15 mouse cellular contexts compared by ENCODE assay signal in the genomic region with DNA sequence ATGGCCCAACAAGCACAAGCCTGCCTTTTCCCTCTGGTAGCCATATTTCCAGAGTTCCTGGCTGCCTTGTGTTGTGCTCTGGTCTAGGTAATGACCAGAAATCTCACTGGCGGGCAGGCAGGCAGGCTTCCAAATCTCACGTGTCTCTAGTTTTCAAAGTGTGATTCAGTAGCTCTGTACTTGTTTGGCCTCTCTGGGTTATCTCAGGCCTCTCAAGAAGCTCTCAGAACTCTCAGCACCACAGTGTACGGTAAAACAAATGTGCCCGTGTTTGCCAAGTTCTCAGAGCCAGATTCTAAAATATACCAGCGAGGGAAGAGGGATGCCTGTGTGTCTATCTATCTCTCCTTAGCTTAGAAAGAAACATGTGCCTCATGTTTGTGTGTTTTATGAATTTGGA. TPM values are rescaled to one million over a fixed set of nuclear protein-coding genes. Genes with fewer than 3 reads are reported as not detected.
DNase-seq lines count a peak whose midpoint lies in the region; ATAC-seq and TF ChIP-seq lines count a peak whose summit lies in the region.
"Had no signal": no experiment of that assay in that cellular context is flagged by ENCODE, and none has a peak within 500 bp of the region (broad histone marks: within the 10 kb centered on the region; RNA-seq: fewer than 3 reads in every experiment).

No protein-coding gene starts in this region.

- 37% methylated on average over 5 of the region's 5 CpGs for WGBS in heart, embryonic 11.5 days (ENCODE audit: insufficient replicate concordance)
- 20% methylated on average over 5 of the region's 5 CpGs for WGBS in heart, postnatal 0 days
- 29% methylated on average over 5 of the region's 5 CpGs for WGBS in lung, embryonic 16.5 days
- 82% methylated on average over 5 of the region's 5 CpGs for WGBS in midbrain, postnatal 0 days

- no peaks in the 10 kb centered on the region for H3K9me3 ChIP-seq in heart, embryonic 11.5 days (replicated peaks; ENCODE audit: control insufficient read depth, low read length)
- no peaks in the 10 kb centered on the region for H3K9me3 ChIP-seq in heart, postnatal 0 days (replicated peaks; ENCODE audit: control insufficient read depth, low read length)
- H3K9me3 ChIP-seq in lung, embryonic 16.5 days (ENCODE audit: control insufficient read depth, low read length), result no peaks in the 10 kb centered on the region
- H3K9me3 ChIP-seq in midbrain, postnatal 0 days (ENCODE audit: low read length), result no peaks in the 10 kb centered on the region
- H3K9me3 ChIP-seq: liver, embryonic 15.5 days; midbrain, embryonic 10.5 days had no signal

- no peak overlapping the region for H3K4me3 ChIP-seq in heart, embryonic 11.5 days (ENCODE audit: low read depth, low read length)
- no peak overlapping the region for H3K4me3 ChIP-seq in heart, postnatal 0 days (ENCODE audit: low read depth, low read length)
- H3K4me3 ChIP-seq in lung, embryonic 16.5 days (ENCODE audit: low read length), result no peak overlapping the region
- H3K4me3 ChIP-seq in midbrain, postnatal 0 days (ENCODE audit: low read depth, low read length), result no peak overlapping the region
- H3K4me3 ChIP-seq: liver, embryonic 15.5 days; midbrain, embryonic 10.5 days had no signal

- no peaks in the 10 kb centered on the region for H3K4me1 ChIP-seq in heart, embryonic 11.5 days (ENCODE audit: control insufficient read depth, insufficient read depth, low read length)
- peaks cover 3% of the 10 kb centered on the region; the same call in 1 of the 2 replicates for H3K4me1 ChIP-seq in heart, postnatal 0 days (ENCODE audit: control insufficient read depth, insufficient read depth)
- no peaks in the 10 kb centered on the region; the same call in 1 of the 2 replicates for H3K4me1 ChIP-seq in lung, embryonic 16.5 days (replicated peaks; ENCODE audit: control insufficient read depth, insufficient read depth, low read length)
- H3K4me1 ChIP-seq in midbrain, postnatal 0 days (ENCODE audit: insufficient read depth, low read length), result no peaks in the 10 kb centered on the region
- H3K4me1 ChIP-seq: liver, embryonic 15.5 days; midbrain, embryonic 10.5 days had no signal

- ATAC-seq in heart, embryonic 11.5 days (replicated peaks; ENCODE audit: insufficient number of reproducible peaks, low FRiP score, low TSS enrichment), result no peak; the same call in 1 of the 2 replicates
- peak; percentile 98 for ATAC-seq in heart, postnatal 0 days (ENCODE audit: insufficient read depth, low read depth)
- ATAC-seq in lung, embryonic 16.5 days (ENCODE audit: low read depth), result peak; percentile 59
- ATAC-seq in midbrain, postnatal 0 days (ENCODE audit: low FRiP score), result no peak
- ATAC-seq: forebrain, postnatal 0 days; hindbrain, postnatal 0 days had no signal

- no peak overlapping the region for H3K27ac ChIP-seq in heart, embryonic 11.5 days (ENCODE audit: low read depth, low read length)
- H3K27ac ChIP-seq in heart, postnatal 0 days (ENCODE audit: low read depth), result no peak overlapping the region
- no peak overlapping the region for H3K27ac ChIP-seq in lung, embryonic 16.5 days (ENCODE audit: low read length)
- H3K27ac ChIP-seq in midbrain, postnatal 0 days (ENCODE audit: low read depth, low read length), result no peak overlapping the region
- H3K27ac ChIP-seq: hindbrain, postnatal 0 days; liver, embryonic 15.5 days; midbrain, embryonic 10.5 days had no signal

- TF ChIP-seq CTCF in heart, postnatal 0 days (IDR thresholded peaks at IDR 0.05; ENCODE audit: low read depth), result no peak
- no peak for TF ChIP-seq CTCF in midbrain, postnatal 0 days (IDR thresholded peaks at IDR 0.05)

- peak; percentile 94 for DNase-seq in heart, adult 11 months
- DNase-seq in heart, postnatal 0 days (ENCODE audit: low spot score), result peak; percentile 93
- peak; percentile 22 for DNase-seq in testis, postnatal 14 days (ENCODE audit: low spot score)
- no peak for DNase-seq in midbrain, postnatal 0 days (ENCODE audit: low spot score)
- DNase-seq in layer of hippocampus, adult 11-12 months (ENCODE audit: low spot score), result no peak
- DNase-seq: B cell, adult 2 months; cerebellum, postnatal 10 days; forebrain, postnatal 0 days; kidney, postnatal 25 days; left cerebral cortex, postnatal 4 days had no signal

- H3K9ac ChIP-seq in heart, embryonic 11.5 days (ENCODE audit: low read depth, low read length), result no peak overlapping the region
- H3K9ac ChIP-seq in heart, postnatal 0 days (replicated peaks; ENCODE audit: low read depth, low read length), result no peak overlapping the region
- H3K9ac ChIP-seq in lung, embryonic 16.5 days (ENCODE audit: low read length), result no peak overlapping the region
- no peak overlapping the region for H3K9ac ChIP-seq in midbrain, postnatal 0 days (replicated peaks; ENCODE audit: low read length, poor library complexity, severe bottlenecking)
- H3K9ac ChIP-seq: forebrain, postnatal 0 days; liver, embryonic 15.5 days had no signal

- H3K4me2 ChIP-seq in heart, embryonic 11.5 days, result no peak overlapping the region
- no peak overlapping the region for H3K4me2 ChIP-seq in heart, postnatal 0 days (ENCODE audit: low read depth, low read length)
- H3K4me2 ChIP-seq in lung, embryonic 16.5 days (ENCODE audit: low read depth, low read length), result no peak overlapping the region
- no peak overlapping the region for H3K4me2 ChIP-seq in midbrain, postnatal 0 days (ENCODE audit: low read depth, low read length, poor library complexity, severe bottlenecking)
- H3K4me2 ChIP-seq: liver, embryonic 15.5 days had no signal

- H3K36me3 ChIP-seq in heart, embryonic 11.5 days (ENCODE audit: control insufficient read depth, insufficient read depth, low read length), result no peaks in the 10 kb centered on the region
- no peaks in the 10 kb centered on the region for H3K36me3 ChIP-seq in heart, postnatal 0 days (replicated peaks; ENCODE audit: control insufficient read depth, insufficient read depth, low read length)
- no peaks in the 10 kb centered on the region for H3K36me3 ChIP-seq in lung, embryonic 16.5 days (ENCODE audit: control insufficient read depth, insufficient read depth, low read length)
- no peaks in the 10 kb centered on the region for H3K36me3 ChIP-seq in midbrain, postnatal 0 days (ENCODE audit: insufficient read depth, low read length)
- H3K36me3 ChIP-seq: liver, embryonic 15.5 days; midbrain, embryonic 10.5 days had no signal

- TF ChIP-seq EP300 in heart, postnatal 0 days (IDR thresholded peaks at IDR 0.05; ENCODE audit: low read depth), result peak; percentile 96

- peaks cover 57% of the 10 kb centered on the region for H3K27me3 ChIP-seq in heart, embryonic 11.5 days (ENCODE audit: control insufficient read depth, insufficient read depth, low read length)
- H3K27me3 ChIP-seq in heart, postnatal 0 days (ENCODE audit: control insufficient read depth, insufficient read depth, low read length), result peaks cover 87% of the 10 kb centered on the region
- no peaks in the 10 kb centered on the region for H3K27me3 ChIP-seq in lung, embryonic 16.5 days (ENCODE audit: control insufficient read depth, insufficient read depth, low read depth, low read length)
- H3K27me3 ChIP-seq in midbrain, postnatal 0 days (ENCODE audit: insufficient read depth, low read length), result no peaks in the 10 kb centered on the region
- H3K27me3 ChIP-seq: liver, embryonic 15.5 days had no signal

RNA-seq across cellular contexts. Expression of a gene that starts 14.7 kb away (rescaled TPM):
- 9.1 and 13.5 TPM in 2 replicates for polyA plus RNA-seq in heart, embryonic 11.5 days (2014; fragmentation: Nextera tagmentation; extraction: Ambion mirVana)
- 28.1 and 59.0 TPM in 2 replicates for total RNA-seq in heart, postnatal 0 days (2014; rRNA removed; ENCODE audit: low replicate concordance)
- polyA plus RNA-seq in heart, postnatal 0 days (2015; fragmentation: Nextera tagmentation; extraction: Ambion mirVana), result 11.4 and 11.6 TPM in 2 replicates
- polyA plus RNA-seq in lung, embryonic 16.5 days (2015; fragmentation: Nextera tagmentation; extraction: Ambion mirVana), result 20.6 and 21.3 TPM in 2 replicates
- total RNA-seq in midbrain, postnatal 0 days (2014; rRNA removed), result 26.6 and 30.7 TPM in 2 replicates
- polyA plus RNA-seq in midbrain, postnatal 0 days (2015; fragmentation: Nextera tagmentation; extraction: Ambion mirVana), result 15.4 and 17.1 TPM in 2 replicates

RNA-seq across cellular contexts. Expression of a gene that starts 26.4 kb away (rescaled TPM):
- 47.5 and 59.6 TPM in 2 replicates for polyA plus RNA-seq in heart, embryonic 11.5 days (2014; fragmentation: Nextera tagmentation; extraction: Ambion mirVana)
- 24.6 and 31.3 TPM in 2 replicates for total RNA-seq in heart, postnatal 0 days (2014; rRNA removed; ENCODE audit: low replicate concordance)
- 34.7 and 36.7 TPM in 2 replicates for polyA plus RNA-seq in heart, postnatal 0 days (2015; fragmentation: Nextera tagmentation; extraction: Ambion mirVana)
- 78.1 and 82.1 TPM in 2 replicates for polyA plus RNA-seq in lung, embryonic 16.5 days (2015; fragmentation: Nextera tagmentation; extraction: Ambion mirVana)
- 11.0 and 11.3 TPM in 2 replicates for total RNA-seq in midbrain, postnatal 0 days (2014; rRNA removed)
- polyA plus RNA-seq in midbrain, postnatal 0 days (2015; fragmentation: Nextera tagmentation; extraction: Ambion mirVana), result 15.8 and 17.2 TPM in 2 replicates

Comparison
In these comparisons a context has a peak if more than half of its experiments do, and no peak if none do; other contexts are left out.
1. ATAC-seq: peak in heart, postnatal 0 days (single experiment) and lung, embryonic 16.5 days (single experiment); none in heart, embryonic 11.5 days (single experiment) and midbrain, postnatal 0 days (single experiment).
2. DNase-seq: peak in heart, adult 11 months (single experiment), heart, postnatal 0 days (single experiment) and testis, postnatal 14 days (single experiment); none in midbrain, postnatal 0 days (single experiment) and layer of hippocampus, adult 11-12 months (single experiment).